Mouse (Mus musculus) hindbrain, embryonic 15.5 days (tissue): Measurements from ENCODE around the gene Ctf2. TPM values are rescaled to one million over a fixed set of nuclear protein-coding genes. Genes with fewer than 3 reads are reported as not detected.

ENCODE experiments used
- ATAC-seq: fragments of 200-750 bp; cut with Nextera tagmentation; 2 replicates; pipeline ENCODE4 v1.8.0; 2017; ENCODE audit warnings: low read depth, moderate number of reproducible peaks, moderate TSS enrichment; ENCODE audit not compliant: low FRiP score
- H3K27ac ChIP-seq: fragments of 300-500 bp; sonication (generic); replicated peaks from 2 replicates; pipeline ENCODE4 v1.5.1; 2015; ENCODE audit warnings: mild to moderate bottlenecking, inconsistent platforms
- H3K27me3 ChIP-seq: fragments of 300-500 bp; sonication (generic); 2 replicates; pipeline ENCODE4 v1.6.1; 2015; ENCODE audit warnings: control low read depth, inconsistent platforms
- H3K36me3 ChIP-seq: fragments of 300-500 bp; sonication (generic); 2 replicates; pipeline ENCODE4 v1.6.1; 2015; ENCODE audit warnings: control low read depth, inconsistent platforms
- H3K4me1 ChIP-seq: fragments of 300-500 bp; sonication (generic); replicated peaks from 2 replicates; pipeline ENCODE4 v1.6.1; 2015; ENCODE audit warnings: control low read depth, inconsistent platforms
- H3K4me2 ChIP-seq: fragments of 300-500 bp; sonication (generic); 2 replicates; pipeline ENCODE4 v1.6.1; 2015; ENCODE audit warnings: moderate library complexity, mild to moderate bottlenecking, inconsistent platforms
- H3K4me3 ChIP-seq: fragments of 300-500 bp; sonication (generic); 2 replicates; pipeline ENCODE4 v1.5.1; 2015; ENCODE audit warnings: mild to moderate bottlenecking, inconsistent platforms
- H3K9ac ChIP-seq: fragments of 300-500 bp; sonication (generic); 2 replicates; pipeline ENCODE4 v1.6.1; 2015; ENCODE audit warnings: inconsistent platforms
- H3K9me3 ChIP-seq: fragments of 300-500 bp; sonication (generic); 2 replicates; pipeline ENCODE4 v1.6.1; 2016; ENCODE audit warnings: control low read depth, inconsistent platforms
- WGBS: fragments of 180-500 bp; shearing (Covaris S2); methylation state at CpG from one replicate; pipeline ENCODE4 v1.1.7; 2015; 5-methylcytosine and 5-hydroxymethylcytosine counted together
- polyA plus RNA-seq: library from polyadenylated mRNA; unstranded; fragments of >200 nt; fragmentation: Nextera tagmentation; extraction: Ambion mirVana; gene quantifications from 2 replicates; pipeline ENCODE4 v1.2.1, GENCODE M21; 2015

Ctf2 gene
- polyA plus RNA-seq, 1 experiment from 2014 or later = 0.35 TPM

GRCm38 (mm10) chr7:127689626-127690280, 42.2 kb downstream of the Ctf2 start:
- Histone ChIP-seq H3K9me3 (no peaks in the 10 kb centered on the region), H3K9ac (no peak overlapping the region), H3K4me3 (no peak overlapping the region), H3K4me1 (peaks cover 11% of the 10 kb centered on the region), H3K27ac (no peak overlapping the region), H3K36me3 (peaks cover under 1% of the 10 kb centered on the region; the same call in 1 of the 2 replicates), H3K4me2 (no peak overlapping the region), H3K27me3 (no peaks in the 10 kb centered on the region)
- no peak for ATAC-seq
- 69% methylated on average over 9 of the region's 9 CpGs for WGBS

- ATAC-seq = no peak
- Histone ChIP-seq H3K9ac (no peak overlapping the region), H3K27me3 (no peaks in the 10 kb centered on the region), H3K9me3 (no peaks in the 10 kb centered on the region), H3K4me2 (no peak overlapping the region), H3K4me1 (peaks cover 11% of the 10 kb centered on the region), H3K36me3 (no peaks in the 10 kb centered on the region; the same call in 1 of the 2 replicates), H3K27ac (no peak overlapping the region), H3K4me3 (no peak overlapping the region)
- WGBS = 86% methylated on average over 7 of the region's 7 CpGs
Measured at GRCm38 (mm10) chr7:127688935-127689334, 43.0 kb downstream of the Ctf2 start.

DNA sequence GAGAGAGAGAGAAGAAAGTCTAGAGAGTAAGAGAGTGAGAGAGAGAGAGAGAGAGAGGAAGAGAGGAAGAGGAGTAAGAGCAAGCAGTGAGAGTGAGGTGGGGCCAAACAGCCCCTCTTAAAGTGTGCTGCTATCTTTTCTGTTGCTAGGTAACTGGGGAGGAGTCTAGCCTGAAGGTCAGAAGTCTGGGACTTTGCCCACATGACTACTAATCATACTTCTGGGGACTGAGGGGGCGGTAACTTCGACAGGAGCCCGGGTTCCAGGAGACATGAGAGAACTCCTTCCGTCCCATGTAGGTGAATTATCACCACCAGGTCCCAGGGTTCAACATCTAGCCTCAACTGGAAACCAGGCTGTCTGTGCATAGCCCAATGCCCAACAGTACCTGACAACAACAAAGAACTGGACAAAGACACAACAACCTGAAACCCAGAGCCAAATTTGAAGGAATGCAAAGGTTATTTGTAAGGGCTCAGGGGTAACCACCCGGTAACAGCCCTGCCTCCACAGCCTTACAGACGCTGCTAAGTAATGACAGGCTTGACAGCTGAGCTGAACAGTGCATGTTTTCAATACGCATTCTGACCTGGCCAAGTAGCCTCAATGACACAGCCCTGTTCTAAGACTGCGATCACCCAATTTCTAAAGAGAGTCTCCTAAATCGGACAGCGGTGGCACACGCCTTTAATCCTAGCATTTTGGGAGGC, 45.1 kb downstream of the Ctf2 start:
- WGBS = 82% methylated on average over 11 of the region's 11 CpGs
- H3K36me3 ChIP-seq = no peaks in the 10 kb centered on the region
- no peaks in the 10 kb centered on the region for H3K9me3 ChIP-seq
- H3K4me1 ChIP-seq = peaks cover 11% of the 10 kb centered on the region
- no peak overlapping the region for H3K27ac ChIP-seq
- no peak overlapping the region for H3K9ac ChIP-seq
- H3K27me3 ChIP-seq = no peaks in the 10 kb centered on the region
- ATAC-seq = no peak
- no peak overlapping the region for H3K4me3 ChIP-seq
- no peak overlapping the region for H3K4me2 ChIP-seq

GRCm38 (mm10) chr7:127685304-127686018, 46.5 kb downstream of the Ctf2 start:
- Histone ChIP-seq H3K4me3 (no peak overlapping the region), H3K27me3 (no peaks in the 10 kb centered on the region), H3K9me3 (no peaks in the 10 kb centered on the region), H3K27ac (0 out of 2 replicates have a peak overlapping the region, but pooled peaks have one; percentile 13), H3K9ac (no peak overlapping the region), H3K36me3 (no peaks in the 10 kb centered on the region), H3K4me2 (no peak overlapping the region), H3K4me1 (0 out of 2 replicates have a peak, but pooled peaks cover 4% of the 10 kb centered on the region)
- peak; percentile 38; the same call in 1 of the 2 replicates for ATAC-seq
- 66% methylated on average over 14 of the region's 14 CpGs for WGBS

DNA sequence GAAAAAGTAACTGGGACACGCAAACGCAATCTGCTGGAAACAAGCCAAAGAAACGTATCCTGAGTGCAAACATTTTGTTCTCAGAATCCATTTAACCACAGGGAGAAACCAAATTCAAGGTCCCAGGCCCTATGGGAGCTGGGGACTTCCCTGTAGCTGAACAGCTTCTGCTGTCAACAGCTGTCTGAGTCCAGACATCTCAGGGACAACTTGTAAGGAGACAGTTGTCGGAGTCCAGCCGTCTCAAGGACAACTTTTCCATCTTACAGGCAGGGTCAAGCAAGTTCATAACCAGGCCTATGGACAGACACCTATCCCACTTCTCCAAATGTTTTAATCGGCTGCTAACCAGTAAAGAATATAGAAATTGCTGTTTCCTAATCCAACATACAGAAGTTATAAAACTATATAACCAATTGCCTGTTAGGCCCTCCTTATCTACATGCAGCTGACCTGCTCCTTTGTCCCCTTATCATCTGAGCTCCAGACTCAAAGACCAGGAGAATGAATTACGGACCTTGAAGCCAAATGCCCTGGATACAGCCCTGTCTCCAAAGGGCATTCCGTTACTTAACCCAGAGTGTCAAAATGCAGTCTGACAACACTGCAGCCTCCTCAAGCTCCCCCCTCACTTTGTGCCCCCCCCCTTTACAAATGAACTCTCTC, 49.9 kb downstream of the Ctf2 start:
- Histone ChIP-seq H3K9me3 (no peaks in the 10 kb centered on the region), H3K4me3 (no peak overlapping the region)

GRCm38 (mm10) chr7:127680541-127680940, 51.4 kb downstream of the Ctf2 start:
- no peaks in the 10 kb centered on the region for H3K36me3 ChIP-seq
- H3K27ac ChIP-seq = no peak overlapping the region
- WGBS = 93% methylated on average over 13 of the region's 13 CpGs
- peaks cover 3% of the 10 kb centered on the region; the same call in 1 of the 2 replicates for H3K4me1 ChIP-seq
- no peak overlapping the region for H3K4me3 ChIP-seq
- no peaks in the 10 kb centered on the region for H3K27me3 ChIP-seq
- no peaks in the 10 kb centered on the region for H3K9me3 ChIP-seq
- no peak overlapping the region for H3K9ac ChIP-seq
- ATAC-seq = no peak
- H3K4me2 ChIP-seq = no peak overlapping the region

More for the DNA sequence above, 49.9 kb downstream of the Ctf2 start:
- no peak for ATAC-seq
- Histone ChIP-seq H3K9ac (no peak overlapping the region), H3K4me1 (0 out of 2 replicates have a peak, but pooled peaks cover 4% of the 10 kb centered on the region), H3K27me3 (no peaks in the 10 kb centered on the region), H3K36me3 (no peaks in the 10 kb centered on the region), H3K4me2 (no peak overlapping the region), H3K27ac (no peak overlapping the region)
- 90% methylated on average over 8 of the region's 8 CpGs for WGBS

DNA sequence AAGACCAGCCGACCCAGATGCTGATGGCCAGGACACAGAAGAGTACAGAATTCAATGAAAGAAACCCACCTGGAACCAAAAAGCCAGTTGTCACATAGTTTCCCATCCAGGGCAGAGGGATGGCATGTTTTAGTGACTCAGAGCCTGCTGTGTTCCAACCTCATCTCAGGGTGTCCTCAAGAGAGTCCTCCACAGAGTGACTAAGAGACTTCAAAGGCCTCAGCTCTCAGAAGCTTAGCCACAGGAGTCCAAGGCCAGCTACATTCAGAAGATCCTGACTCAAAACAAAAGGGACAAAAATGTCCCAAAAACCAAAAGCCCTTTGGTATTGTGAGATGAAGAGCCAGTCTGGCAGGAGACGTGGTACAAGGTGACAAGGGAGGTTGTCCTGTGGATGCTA, 53.2 kb downstream of the Ctf2 start:
- H3K36me3 ChIP-seq = no peaks in the 10 kb centered on the region
- H3K27me3 ChIP-seq = no peaks in the 10 kb centered on the region
- H3K9me3 ChIP-seq = no peaks in the 10 kb centered on the region
- H3K4me2 ChIP-seq = no peak overlapping the region
- no peak overlapping the region for H3K9ac ChIP-seq
- no peak for ATAC-seq
- H3K4me1 ChIP-seq = peaks cover 10% of the 10 kb centered on the region
- no peak overlapping the region for H3K27ac ChIP-seq
- WGBS = 61% methylated on average over 2 of the region's 2 CpGs
- no peak overlapping the region for H3K4me3 ChIP-seq

- no peak for ATAC-seq
- H3K27ac ChIP-seq = no peak overlapping the region
- no peaks in the 10 kb centered on the region for H3K9me3 ChIP-seq
- H3K27me3 ChIP-seq = no peaks in the 10 kb centered on the region
- WGBS = 89% methylated on average over 4 of the region's 4 CpGs
- H3K9ac ChIP-seq = no peak overlapping the region
- no peak overlapping the region for H3K4me3 ChIP-seq
- H3K36me3 ChIP-seq = no peaks in the 10 kb centered on the region
- H3K4me2 ChIP-seq = no peak overlapping the region
- H3K4me1 ChIP-seq = peaks cover 10% of the 10 kb centered on the region
Measured at GRCm38 (mm10) chr7:127677609-127678008, 54.4 kb downstream of the Ctf2 start.

GRCm38 (mm10) chr7:127677077-127677476, 54.9 kb downstream of the Ctf2 start:
- no peak overlapping the region for H3K4me3 ChIP-seq
- ATAC-seq = no peak
- H3K9me3 ChIP-seq = no peaks in the 10 kb centered on the region
- WGBS = 62% methylated on average over 6 of the region's 6 CpGs
- no peaks in the 10 kb centered on the region for H3K27me3 ChIP-seq
- no peak overlapping the region for H3K9ac ChIP-seq
- peaks cover 10% of the 10 kb centered on the region for H3K4me1 ChIP-seq
- H3K4me2 ChIP-seq = no peak overlapping the region
- H3K27ac ChIP-seq = no peak overlapping the region
- no peaks in the 10 kb centered on the region for H3K36me3 ChIP-seq

GRCm38 (mm10) chr7:127675391-127675811, 56.6 kb downstream of the Ctf2 start:
- Histone ChIP-seq H3K9me3 (no peaks in the 10 kb centered on the region), H3K27me3 (no peaks in the 10 kb centered on the region), H3K4me3 (no peak overlapping the region), H3K9ac (0 out of 2 replicates have a peak overlapping the region, but pooled peaks have one; percentile 10), H3K36me3 (no peaks in the 10 kb centered on the region), H3K27ac (peak overlapping the region; percentile 74), H3K4me2 (no peak overlapping the region), H3K4me1 (peaks cover 10% of the 10 kb centered on the region)
- ATAC-seq = peak; percentile 49
- 73% methylated on average over 9 of the region's 9 CpGs for WGBS

- H3K4me3 ChIP-seq = no peak overlapping the region
- peak; percentile 82 for ATAC-seq
- H3K36me3 ChIP-seq = no peaks in the 10 kb centered on the region
- peak overlapping the region; percentile 74 for H3K27ac ChIP-seq
- H3K9me3 ChIP-seq = no peaks in the 10 kb centered on the region
- 0 out of 2 replicates have a peak overlapping the region, but pooled peaks have one; percentile 10 for H3K9ac ChIP-seq
- 5% methylated on average over 5 of the region's 5 CpGs for WGBS
- no peak overlapping the region for H3K4me2 ChIP-seq
- no peaks in the 10 kb centered on the region for H3K27me3 ChIP-seq
- H3K4me1 ChIP-seq = peaks cover 10% of the 10 kb centered on the region
Measured at GRCm38 (mm10) chr7:127674977-127675376, 57.0 kb downstream of the Ctf2 start.
